Mouse (Mus musculus) lung, postnatal 0 days (tissue): ENCODE results near the gene Ramp1. TPM values are rescaled to one million over a fixed set of nuclear protein-coding genes. Genes with fewer than 3 reads are reported as not detected.

Experiments used
- ATAC-seq: fragments of 200-750 bp; cut with Nextera tagmentation; 2 replicates; pipeline ENCODE4 v1.8.0; 2017; ENCODE audit warnings: moderate library complexity
- DNase-seq: peaks from one replicate; pipeline ENCODE4 v3.0.0-alpha.2; 2016; ENCODE audit warnings: low spot score
- H3K27ac ChIP-seq: fragments of 300-500 bp; sonication (generic); 2 replicates; pipeline ENCODE4 v1.5.1; 2014; ENCODE audit warnings: antibody characterized with exemption, mild to moderate bottlenecking, low read length, mixed read lengths
- H3K27me3 ChIP-seq: fragments of 300-500 bp; sonication (generic); replicated peaks from 2 replicates; pipeline ENCODE4 v1.6.1; 2014; ENCODE audit warnings: low read length, mixed read lengths; ENCODE audit not compliant: insufficient read depth
- H3K36me3 ChIP-seq: fragments of 300-500 bp; sonication (generic); 2 replicates; pipeline ENCODE4 v1.6.1; 2014; ENCODE audit warnings: low read length, mixed read lengths; ENCODE audit not compliant: insufficient read depth
- H3K4me1 ChIP-seq: fragments of 300-500 bp; sonication (generic); 2 replicates; pipeline ENCODE4 v1.6.1; 2014; ENCODE audit warnings: antibody characterized with exemption, low read depth, low read length, mixed read lengths; ENCODE audit not compliant: insufficient read depth
- H3K4me2 ChIP-seq: fragments of 300-500 bp; sonication (generic); replicated peaks from 2 replicates; pipeline ENCODE4 v1.6.1; 2014; ENCODE audit warnings: low read depth, mild to moderate bottlenecking, low read length, moderate library complexity, mixed read lengths
- H3K4me3 ChIP-seq: fragments of 300-500 bp; sonication (generic); 2 replicates; pipeline ENCODE4 v1.5.1; 2014; ENCODE audit warnings: low read depth, low read length
- H3K9ac ChIP-seq: fragments of 300-500 bp; sonication (generic); replicated peaks from 2 replicates; pipeline ENCODE4 v1.6.1; 2014; ENCODE audit warnings: low read depth, mild to moderate bottlenecking
- H3K9me3 ChIP-seq: fragments of 300-500 bp; sonication (generic); 2 replicates; pipeline ENCODE4 v1.6.1; 2016; ENCODE audit warnings: low read length, mixed read lengths
- CTCF ChIP-seq: IDR thresholded peaks from 2 replicates; pipeline ENCODE4 v1.5.1; 2016; ENCODE audit warnings: antibody characterized with exemption, mild to moderate bottlenecking
- EP300 ChIP-seq: IDR thresholded peaks from 2 replicates; pipeline ENCODE4 v1.6.1; 2016; ENCODE audit warnings: antibody characterized with exemption, mild to moderate bottlenecking, control low read depth
- WGBS: fragments of 180-500 bp; shearing (Covaris S2); extraction: QIAGEN DNeasy Blood & Tissue Kit; methylation state at CpG from one replicate; pipeline ENCODE4 v1.1.7; 2014; 5-methylcytosine and 5-hydroxymethylcytosine counted together
- polyA plus RNA-seq: library from polyadenylated mRNA; unstranded; fragments of >200 nt; fragmentation: Nextera tagmentation; extraction: Ambion mirVana; gene quantifications from 2 replicates; pipeline ENCODE4 v1.2.1, GENCODE M21; 2015

The Ramp1 gene
- polyA plus RNA-seq, 1 experiment from 2014 or later = 49.4 TPM

- DNase-seq = no peak
- ATAC-seq = no peak
- no peak overlapping the region for H3K4me3 ChIP-seq
- 90% methylated on average over 5 of the region's 5 CpGs for WGBS
- peaks cover 6% of the 10 kb centered on the region; the same call in 1 of the 2 replicates for H3K4me1 ChIP-seq
- no peak overlapping the region for H3K9ac ChIP-seq
- no peak overlapping the region for H3K4me2 ChIP-seq
- H3K9me3 ChIP-seq = no peaks in the 10 kb centered on the region
- no peaks in the 10 kb centered on the region for H3K27me3 ChIP-seq
- no peaks in the 10 kb centered on the region for H3K36me3 ChIP-seq
- no peak overlapping the region for H3K27ac ChIP-seq
- TF ChIP-seq CTCF (no peak), EP300 (no peak)
These were observed 4.8 kb upstream of the Ramp1 start for GRCm38 (mm10) chr1:91174796-91175195.

DNA sequence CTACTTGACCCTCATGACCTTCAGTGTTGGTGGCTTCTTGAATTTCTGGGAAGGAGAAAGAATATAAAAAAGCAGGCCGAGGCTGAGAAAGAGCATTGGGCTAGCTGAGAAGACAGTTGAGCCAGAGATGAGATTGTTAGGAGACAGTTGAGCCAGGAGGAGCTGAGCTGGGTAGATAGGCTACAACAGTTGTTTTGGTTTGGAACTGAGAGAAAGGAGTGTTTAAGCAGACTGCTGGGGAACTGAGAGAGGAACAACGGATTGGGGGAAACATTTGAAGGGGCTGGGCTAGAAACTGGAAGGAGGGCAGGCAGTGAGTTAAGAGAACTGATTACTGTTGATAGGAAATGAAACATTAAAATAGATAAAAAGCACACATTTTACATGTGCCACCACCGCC lies 3.6 kb upstream of the Ramp1 start:
- DNase-seq (no peak), ATAC-seq (no peak)
- H3K9ac ChIP-seq = no peak overlapping the region
- TF ChIP-seq EP300 = no peak
- TF ChIP-seq CTCF = no peak
- H3K4me1 ChIP-seq = peaks cover 9% of the 10 kb centered on the region; the same call in 1 of the 2 replicates
- no peak overlapping the region for H3K4me3 ChIP-seq
- H3K36me3 ChIP-seq = no peaks in the 10 kb centered on the region
- no peak overlapping the region for H3K27ac ChIP-seq
- WGBS = 30% methylated on average over 3 of the region's 3 CpGs
- no peaks in the 10 kb centered on the region for H3K27me3 ChIP-seq
- no peaks in the 10 kb centered on the region for H3K9me3 ChIP-seq
- no peak overlapping the region for H3K4me2 ChIP-seq

DNA sequence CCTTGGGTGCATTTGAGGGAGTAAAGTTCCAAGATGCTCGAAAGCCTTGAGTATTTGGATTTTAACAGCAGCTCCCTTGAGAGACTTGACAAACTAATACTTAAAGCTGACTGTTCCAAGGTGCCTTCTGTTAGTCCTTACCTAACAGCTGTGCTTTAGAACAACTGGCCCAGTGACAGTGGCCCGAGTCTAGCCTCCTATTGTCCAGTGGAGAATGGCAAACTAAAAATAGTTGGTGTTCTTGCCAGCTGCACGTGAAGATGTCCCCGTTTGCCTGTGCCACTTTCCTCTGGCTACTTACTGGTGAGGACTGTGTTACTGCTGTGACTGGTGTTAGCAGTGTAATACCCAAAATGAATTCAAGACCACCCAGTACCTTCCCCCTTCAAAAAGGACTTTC lies 2.8 kb upstream of the Ramp1 start:
- Histone ChIP-seq H3K4me1 (peaks cover 11% of the 10 kb centered on the region; the same call in 1 of the 2 replicates), H3K4me2 (no peak overlapping the region), H3K27me3 (no peaks in the 10 kb centered on the region), H3K9ac (no peak overlapping the region), H3K36me3 (no peaks in the 10 kb centered on the region), H3K4me3 (no peak overlapping the region), H3K27ac (no peak overlapping the region), H3K9me3 (no peaks in the 10 kb centered on the region)
- no peak for TF ChIP-seq EP300
- no peak for TF ChIP-seq CTCF
- no peak for ATAC-seq
- DNase-seq = no peak
- 55% methylated on average over 4 of the region's 4 CpGs for WGBS

- Histone ChIP-seq H3K4me1 (peaks cover 19% of the 10 kb centered on the region; the same call in 1 of the 2 replicates), H3K4me3 (no peak overlapping the region), H3K4me2 (peak overlapping the region; percentile 75), H3K27ac (no peak overlapping the region), H3K36me3 (no peaks in the 10 kb centered on the region), H3K9ac (no peak overlapping the region), H3K9me3 (no peaks in the 10 kb centered on the region), H3K27me3 (no peaks in the 10 kb centered on the region)
- DNase-seq = peak; percentile 87
- TF ChIP-seq EP300 = no peak
- peak; percentile 89 for TF ChIP-seq CTCF
- ATAC-seq = peak; percentile 43
- 25% methylated on average over 5 of the region's 5 CpGs for WGBS
These were observed 536 bp upstream of the Ramp1 start for GRCm38 (mm10) chr1:91179086-91179485.

- Histone ChIP-seq H3K4me2 (peak overlapping the region; percentile 75), H3K4me3 (peak overlapping the region; percentile 53)
These were observed 548 bp downstream of the Ramp1 start for GRCm38 (mm10) chr1:91180174-91180565.

DNA sequence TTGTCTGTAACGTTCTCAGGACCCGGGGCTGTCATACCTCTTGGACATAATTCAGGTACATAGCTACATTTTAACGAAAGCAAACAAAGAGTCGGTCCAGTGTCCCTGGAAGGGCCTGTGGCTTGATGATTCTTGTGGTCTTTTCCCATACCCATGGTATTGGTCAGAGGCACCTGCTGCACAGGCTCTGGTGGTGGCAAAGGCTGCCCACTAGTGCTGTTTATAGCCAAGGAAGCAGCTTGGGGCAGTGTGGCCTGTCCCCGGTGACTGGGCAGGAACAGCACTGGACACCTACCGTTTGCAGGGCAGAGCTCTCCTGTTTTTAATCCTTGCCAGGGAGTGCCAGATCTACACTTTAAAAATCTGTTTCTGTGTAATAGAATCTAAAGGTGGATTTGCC lies 1.1 kb downstream of the Ramp1 start:
- DNase-seq (peak; percentile 13), ATAC-seq (peak; percentile 18; the same call in 1 of the 2 replicates)
- Histone ChIP-seq H3K9me3 (no peaks in the 10 kb centered on the region), H3K4me3 (peak overlapping the region; percentile 53; the same call in 1 of the 2 replicates), H3K4me1 (peaks cover 19% of the 10 kb centered on the region; the same call in 1 of the 2 replicates), H3K4me2 (peak overlapping the region; percentile 75), H3K36me3 (no peaks in the 10 kb centered on the region), H3K9ac (0 out of 2 replicates have a peak overlapping the region, but pooled peaks have one; percentile 29), H3K27ac (peak overlapping the region; percentile 39; the same call in 1 of the 2 replicates), H3K27me3 (no peaks in the 10 kb centered on the region)
- no peak for TF ChIP-seq EP300
- TF ChIP-seq CTCF = no peak
- WGBS = 46% methylated on average over 6 of the region's 6 CpGs

More at GRCm38 (mm10) chr1:91180174-91180565, 548 bp downstream of the Ramp1 start:
- Histone ChIP-seq H3K27me3 (no peaks in the 10 kb centered on the region), H3K36me3 (no peaks in the 10 kb centered on the region), H3K9me3 (no peaks in the 10 kb centered on the region), H3K27ac (peak overlapping the region; percentile 39; the same call in 1 of the 2 replicates), H3K9ac (peak overlapping the region; percentile 29; the same call in 1 of the 2 replicates), H3K4me1 (peaks cover 19% of the 10 kb centered on the region; the same call in 1 of the 2 replicates)
- TF ChIP-seq EP300 (no peak), CTCF (no peak)
- 6% methylated on average over 13 of the region's 14 CpGs for WGBS
- ATAC-seq (no peak), DNase-seq (peak; percentile 10)
